Mouse (Mus musculus): ENCODE data around the gene Ap2s1. TPM values are rescaled to one million over a fixed set of nuclear protein-coding genes. Genes with fewer than 3 reads are reported as not detected.
A peak's percentile ranks its signal among the peaks of the same experiment; 100 is the strongest.

Ap2s1 gene
- polyA plus RNA-seq, 1 experiment from 2014 or later, result 252 TPM

DNA sequence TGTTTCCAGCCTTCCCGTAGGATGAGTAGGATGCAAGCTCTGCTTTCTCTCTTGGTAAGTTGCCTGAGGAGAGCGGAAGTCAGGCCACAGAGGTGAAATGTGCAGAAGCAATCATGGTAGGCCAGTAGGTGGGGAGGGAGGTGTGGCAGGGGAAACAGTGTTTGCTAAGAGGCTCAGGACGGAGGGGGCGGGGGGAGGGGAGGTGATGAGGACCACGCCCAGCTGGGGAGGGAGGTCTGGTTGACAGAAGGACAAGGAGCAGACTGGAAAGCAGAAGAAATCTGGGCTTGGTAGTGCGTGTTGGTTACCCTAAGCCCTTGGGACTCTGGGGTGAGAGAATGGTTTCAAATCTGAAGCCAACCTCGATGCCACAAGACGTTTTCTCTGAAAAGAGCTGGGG lies 22.1 kb downstream of the Ap2s1 start:
- Histone ChIP-seq H3K4me3 (no peak overlapping the region), H3K27me3 (ENCODE audit: low read depth, poor library complexity, severe bottlenecking) (no peaks in the 10 kb centered on the region), H3K27ac (no peak overlapping the region), H3K9me3 (replicated peaks) (no peaks in the 10 kb centered on the region), H3K36me3 (no peaks in the 10 kb centered on the region), H3K4me1 (peaks cover 22% of the 10 kb centered on the region)
- WGBS, result 22% methylated on average over 8 of the region's 8 CpGs
- DNase-seq (ENCODE audit: low spot score), result peak; percentile 55

GRCm38 (mm10) chr7:16761005-16761481 lies 22.8 kb downstream of the Ap2s1 start:
- Histone ChIP-seq H3K27me3 (ENCODE audit: low read depth, poor library complexity, severe bottlenecking) (no peaks in the 10 kb centered on the region), H3K27ac (peak overlapping the region; percentile 77), H3K9me3 (replicated peaks) (no peaks in the 10 kb centered on the region), H3K4me1 (peaks cover 27% of the 10 kb centered on the region), H3K36me3 (no peaks in the 10 kb centered on the region), H3K4me3 (no peak overlapping the region)
- no peak for DNase-seq (ENCODE audit: low spot score)
- WGBS, result 53% methylated on average over 9 of the region's 10 CpGs

DNA sequence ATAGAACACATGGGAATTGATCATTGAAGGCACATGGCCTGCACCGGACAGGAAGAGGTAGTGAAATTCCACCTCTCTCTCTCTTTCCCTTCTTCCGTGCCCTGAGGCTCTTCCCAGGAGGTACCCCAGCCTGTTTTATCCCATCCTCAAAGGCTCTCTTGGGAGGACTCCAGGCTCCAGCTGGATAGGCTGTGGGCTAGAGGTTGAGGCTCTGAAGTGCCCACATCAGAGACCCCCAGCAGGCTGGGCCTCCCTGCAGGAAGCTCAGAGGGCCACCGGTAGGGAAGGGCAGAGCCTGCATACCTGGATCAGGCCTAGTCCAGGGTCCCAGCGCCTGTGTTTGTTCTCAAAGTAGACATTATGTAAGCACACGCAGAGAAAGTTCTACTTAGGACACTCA lies 23.4 kb downstream of the Ap2s1 start:
- H3K36me3 ChIP-seq, result no peaks in the 10 kb centered on the region
- H3K4me1 ChIP-seq, result peaks cover 33% of the 10 kb centered on the region
- 57% methylated on average over 5 of the region's 5 CpGs for WGBS
- H3K27ac ChIP-seq, result peak overlapping the region; percentile 77; the same call in 1 of the 2 replicates
- DNase-seq (ENCODE audit: low spot score), result no peak
- no peaks in the 10 kb centered on the region for H3K9me3 ChIP-seq (replicated peaks)
- H3K4me3 ChIP-seq, result no peak overlapping the region
- H3K27me3 ChIP-seq (ENCODE audit: low read depth, poor library complexity, severe bottlenecking), result no peaks in the 10 kb centered on the region

DNA sequence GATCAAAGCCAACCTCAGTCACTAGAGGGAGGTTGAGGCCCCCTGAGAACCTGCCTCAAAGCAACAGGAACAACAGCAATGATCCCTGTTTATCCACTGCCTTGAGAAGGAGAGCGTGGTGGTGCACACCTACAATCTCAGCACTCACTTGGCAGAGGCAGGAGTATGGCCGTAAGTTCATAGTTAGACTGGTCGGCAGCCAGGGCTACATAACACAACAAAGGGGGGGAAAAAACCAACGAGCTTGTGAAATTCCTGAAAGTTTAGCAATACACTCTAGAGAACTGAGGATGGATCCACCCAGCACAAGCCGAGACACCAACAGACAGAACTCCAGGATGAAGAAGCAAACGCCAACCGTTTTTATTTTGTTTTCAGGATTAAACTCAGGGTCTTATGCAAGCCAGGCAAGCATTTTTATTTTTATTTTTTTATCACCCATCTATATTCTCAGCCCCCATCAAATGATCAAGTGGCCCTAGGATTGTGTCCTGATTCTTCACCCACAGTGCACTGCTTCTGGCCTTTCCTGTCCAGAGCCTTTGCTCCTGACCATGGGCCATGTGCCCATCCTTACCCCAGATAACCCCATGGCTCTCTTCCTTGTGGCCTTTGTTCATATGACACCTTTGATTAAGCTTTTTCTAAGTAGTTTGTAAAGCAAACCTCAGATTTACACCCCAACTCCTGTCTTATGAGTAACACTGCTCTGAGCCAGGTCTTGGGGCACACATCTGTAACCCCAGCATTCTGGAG lies 25.4 kb downstream of the Ap2s1 start:
- no peak for DNase-seq (ENCODE audit: low spot score)
- Histone ChIP-seq H3K36me3 (no peaks in the 10 kb centered on the region), H3K4me3 (no peak overlapping the region), H3K4me1 (peaks cover 37% of the 10 kb centered on the region), H3K27me3 (ENCODE audit: low read depth, poor library complexity, severe bottlenecking) (no peaks in the 10 kb centered on the region), H3K9me3 (replicated peaks) (no peaks in the 10 kb centered on the region), H3K27ac (no peak overlapping the region)
- 92% methylated on average over 7 of the region's 7 CpGs for WGBS

GRCm38 (mm10) chr7:16766443-16766842 lies 28.2 kb downstream of the Ap2s1 start:
- H3K27me3 ChIP-seq (ENCODE audit: low read depth, poor library complexity, severe bottlenecking), result no peaks in the 10 kb centered on the region
- WGBS, result 60% methylated on average over 2 of the region's 2 CpGs
- no peaks in the 10 kb centered on the region for H3K36me3 ChIP-seq
- peaks cover 20% of the 10 kb centered on the region for H3K4me1 ChIP-seq
- no peak for DNase-seq (ENCODE audit: low spot score)
- no peak overlapping the region for H3K4me3 ChIP-seq
- no peaks in the 10 kb centered on the region for H3K9me3 ChIP-seq (replicated peaks)
- 0 out of 2 replicates have a peak overlapping the region, but pooled peaks have one; percentile 7 for H3K27ac ChIP-seq

DNA sequence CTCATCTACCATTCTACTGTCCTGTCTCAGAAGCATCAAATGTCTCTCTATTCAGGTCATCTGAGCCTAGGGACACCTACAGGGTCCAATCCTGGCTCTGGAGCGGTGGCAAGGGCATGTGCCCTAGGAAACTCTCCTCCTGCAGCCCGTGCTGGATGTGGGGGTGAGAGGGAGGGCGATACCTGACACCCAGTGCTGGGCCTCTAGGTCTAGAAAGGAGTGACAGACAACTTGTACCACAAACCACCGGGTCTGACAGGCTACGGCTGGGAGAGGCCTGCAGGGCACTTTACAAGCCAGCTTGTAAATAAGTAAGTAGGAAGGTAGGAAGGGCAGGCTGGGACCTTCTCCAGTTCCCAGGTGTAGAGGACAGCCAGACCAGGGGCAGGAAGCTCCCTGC lies 37.7 kb downstream of the Ap2s1 start:
- peaks cover 8% of the 10 kb centered on the region for H3K4me1 ChIP-seq
- no peak overlapping the region for H3K27ac ChIP-seq
- H3K4me3 ChIP-seq, result no peak overlapping the region
- DNase-seq (ENCODE audit: low spot score), result no peak
- no peaks in the 10 kb centered on the region for H3K36me3 ChIP-seq
- H3K9me3 ChIP-seq (replicated peaks), result peaks cover 4% of the 10 kb centered on the region; the same call in 1 of the 2 replicates
- 43% methylated on average over 5 of the region's 5 CpGs for WGBS
- no peaks in the 10 kb centered on the region for H3K27me3 ChIP-seq (ENCODE audit: low read depth, poor library complexity, severe bottlenecking)

DNA sequence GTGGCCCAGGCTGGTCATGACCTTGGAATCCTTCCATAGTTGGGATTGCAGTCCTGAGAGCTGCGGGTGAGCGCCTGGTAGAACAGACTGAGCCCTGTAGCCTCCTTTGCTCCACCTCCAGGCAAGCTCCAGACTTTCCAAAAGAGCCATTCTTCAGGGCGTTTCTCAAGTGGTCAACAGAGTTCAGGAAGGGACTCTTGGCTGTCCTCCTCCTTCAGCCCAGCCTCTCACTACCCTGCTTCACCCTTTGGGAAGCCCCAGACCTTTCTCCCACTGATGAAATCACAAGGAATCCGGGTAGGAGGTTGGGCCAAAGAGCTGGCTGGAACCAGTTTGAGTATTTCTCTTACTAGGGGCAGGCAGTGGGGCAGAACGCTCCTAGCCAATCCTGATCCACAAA lies 41.9 kb downstream of the Ap2s1 start:
- 78% methylated on average over 5 of the region's 5 CpGs for WGBS
- Histone ChIP-seq H3K4me1 (peaks cover 45% of the 10 kb centered on the region), H3K36me3 (0 out of 2 replicates have a peak, but pooled peaks cover 4% of the 10 kb centered on the region), H3K9me3 (replicated peaks) (peaks cover 4% of the 10 kb centered on the region; the same call in 1 of the 2 replicates), H3K27ac (0 out of 2 replicates have a peak overlapping the region, but pooled peaks have one; percentile 19), H3K27me3 (ENCODE audit: low read depth, poor library complexity, severe bottlenecking) (no peaks in the 10 kb centered on the region), H3K4me3 (0 out of 2 replicates have a peak overlapping the region, but pooled peaks have one; percentile 85)
- no peak for DNase-seq (ENCODE audit: low spot score)

- Histone ChIP-seq H3K27me3 (ENCODE audit: low read depth, poor library complexity, severe bottlenecking) (no peaks in the 10 kb centered on the region), H3K27ac (peak within 1 kb of the TSS; percentile 81), H3K9me3 (replicated peaks) (peaks cover 4% of the 10 kb centered on the region; the same call in 1 of the 2 replicates), H3K4me1 (peaks cover 46% of the 10 kb centered on the region), H3K36me3 (peaks cover 10% of the 10 kb centered on the region), H3K4me3 (peak within 1 kb of the TSS; percentile 85)
- 3% methylated on average over 34 of the region's 34 CpGs for WGBS
- DNase-seq (ENCODE audit: low spot score), result peak; percentile 95
Measured at GRCm38 (mm10) chr7:16780825-16781554, 42.8 kb downstream of the Ap2s1 start, which contains the start of gene Slc1a5. Gene Slc1a5, plus strand, starts transcription at chr7:16781340.

- 0% methylated on average over 10 of the region's 10 CpGs for WGBS
- Histone ChIP-seq H3K4me3 (peak overlapping the region; percentile 85), H3K27ac (peak overlapping the region; percentile 81), H3K36me3 (peaks cover 15% of the 10 kb centered on the region), H3K4me1 (peaks cover 45% of the 10 kb centered on the region), H3K9me3 (replicated peaks) (peaks cover 4% of the 10 kb centered on the region; the same call in 1 of the 2 replicates), H3K27me3 (ENCODE audit: low read depth, poor library complexity, severe bottlenecking) (no peaks in the 10 kb centered on the region)
- DNase-seq (ENCODE audit: low spot score), result no peak
Measured at GRCm38 (mm10) chr7:16781555-16781815, 43.3 kb downstream of the Ap2s1 start.

DNA sequence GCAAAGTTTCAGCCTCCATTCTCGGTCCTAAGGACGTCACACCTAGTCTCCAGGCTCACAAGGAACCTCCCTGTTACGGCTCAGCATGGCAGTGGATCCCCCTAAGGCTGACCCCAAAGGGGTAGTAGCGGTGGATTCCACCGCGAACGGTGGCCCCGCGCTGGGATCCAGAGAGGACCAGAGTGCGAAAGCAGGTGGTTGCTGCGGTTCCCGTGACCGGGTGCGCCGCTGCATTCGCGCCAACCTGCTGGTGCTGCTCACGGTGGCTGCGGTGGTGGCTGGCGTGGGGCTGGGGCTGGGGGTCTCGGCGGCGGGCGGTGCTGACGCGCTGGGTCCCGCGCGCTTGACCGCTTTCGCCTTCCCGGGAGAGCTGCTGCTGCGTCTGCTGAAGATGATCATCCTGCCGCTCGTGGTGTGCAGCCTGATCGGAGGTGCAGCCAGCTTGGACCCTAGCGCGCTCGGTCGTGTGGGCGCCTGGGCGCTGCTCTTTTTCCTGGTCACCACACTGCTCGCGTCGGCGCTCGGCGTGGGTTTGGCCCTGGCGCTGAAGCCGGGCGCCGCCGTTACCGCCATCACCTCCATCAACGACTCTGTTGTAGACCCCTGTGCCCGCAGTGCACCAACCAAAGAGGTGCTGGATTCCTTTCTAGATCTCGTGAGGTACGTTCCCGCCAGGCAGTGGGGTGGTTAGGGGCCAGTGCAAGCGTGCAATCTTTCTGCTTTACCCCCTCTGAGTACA lies 43.8 kb downstream of the Ap2s1 start:
- DNase-seq (ENCODE audit: low spot score), result peak; percentile 70
- no peaks in the 10 kb centered on the region for H3K27me3 ChIP-seq (ENCODE audit: low read depth, poor library complexity, severe bottlenecking)
- WGBS, result under 1% methylated on average over 60 of the region's 60 CpGs
- peaks cover 4% of the 10 kb centered on the region; the same call in 1 of the 2 replicates for H3K9me3 ChIP-seq (replicated peaks)
- H3K36me3 ChIP-seq, result peaks cover 20% of the 10 kb centered on the region
- H3K27ac ChIP-seq, result peak overlapping the region; percentile 81
- H3K4me1 ChIP-seq, result peaks cover 45% of the 10 kb centered on the region
- peak overlapping the region; percentile 85 for H3K4me3 ChIP-seq

- H3K36me3 ChIP-seq, result peaks cover 25% of the 10 kb centered on the region
- H3K4me3 ChIP-seq, result peak overlapping the region; percentile 85
- no peaks in the 10 kb centered on the region for H3K27me3 ChIP-seq (ENCODE audit: low read depth, poor library complexity, severe bottlenecking)
- peaks cover 45% of the 10 kb centered on the region for H3K4me1 ChIP-seq
- no peak for DNase-seq (ENCODE audit: low spot score)
- WGBS, result 4% methylated on average over 11 of the region's 11 CpGs
- peaks cover 2% of the 10 kb centered on the region; the same call in 1 of the 2 replicates for H3K9me3 ChIP-seq (replicated peaks)
- peak overlapping the region; percentile 81 for H3K27ac ChIP-seq
Measured at GRCm38 (mm10) chr7:16782555-16783125, 44.4 kb downstream of the Ap2s1 start.

DNA sequence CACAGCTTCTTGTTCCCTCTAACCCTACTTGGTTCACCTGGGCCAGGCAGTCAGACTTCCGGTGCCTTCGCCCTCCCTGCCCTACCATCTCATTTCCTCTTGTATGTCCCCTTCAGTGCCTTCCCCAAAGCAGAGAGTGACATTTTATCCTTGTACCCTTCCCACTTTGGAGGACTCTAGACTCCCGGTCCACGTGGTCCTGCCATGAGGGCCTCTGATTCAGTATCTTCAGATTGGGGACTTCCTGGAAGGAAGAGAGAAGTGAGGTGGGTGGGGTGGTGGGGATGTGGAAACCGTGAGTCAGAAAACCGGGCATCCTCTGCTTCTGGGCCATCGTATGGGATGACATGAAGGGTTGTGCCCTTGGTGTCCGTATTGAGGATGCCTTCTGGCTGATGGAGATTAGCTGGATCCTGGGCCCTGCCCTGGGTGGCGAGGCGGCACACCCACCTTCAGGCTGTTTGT lies 45.0 kb downstream of the Ap2s1 start:
- DNase-seq (ENCODE audit: low spot score), result no peak
- Histone ChIP-seq H3K27me3 (ENCODE audit: low read depth, poor library complexity, severe bottlenecking) (no peaks in the 10 kb centered on the region), H3K27ac (peak overlapping the region; percentile 81), H3K4me3 (peak overlapping the region; percentile 85), H3K4me1 (peaks cover 45% of the 10 kb centered on the region), H3K9me3 (replicated peaks) (no peaks in the 10 kb centered on the region), H3K36me3 (peaks cover 31% of the 10 kb centered on the region)
- 14% methylated on average over 10 of the region's 10 CpGs for WGBS

Measured in limb, embryonic 10.5 days (tissue).